Mouse (Mus musculus): ENCODE measurements at regions not wholly inside any gene's neighbourhood (a gene's known extent, or its start where the extent isn't known, plus 50 kb on each side); places are given as distances from the start of the nearest gene placed in this dataset.

GRCm38 (mm10) chr9:26549551-26549950 is 184.0 kb upstream of the B3gat1 start:
- DNase-seq (ENCODE audit: low spot score in 2 of 2) = no peak

GRCm38 (mm10) chr9:26575990-26576389 is 157.5 kb upstream of the B3gat1 start:
- DNase-seq (ENCODE audit: low spot score in 2 of 2) = no peak

GRCm38 (mm10) chr9:26601979-26602378 is 131.5 kb upstream of the B3gat1 start:
- no peak for DNase-seq (ENCODE audit: low spot score in 2 of 2)

- no peak for DNase-seq (ENCODE audit: low spot score in 2 of 2)
Measured at GRCm38 (mm10) chr9:26604552-26604951, 129.0 kb upstream of the B3gat1 start.

GRCm38 (mm10) chr9:26611711-26612437 is 121.7 kb upstream of the B3gat1 start:
- no peak for DNase-seq (ENCODE audit: low spot score in 2 of 2)

GRCm38 (mm10) chr9:26622840-26623448 is 110.6 kb upstream of the B3gat1 start:
- DNase-seq (ENCODE audit: low spot score in 2 of 2) = no peak

- peak; percentile 74 to 84 for DNase-seq (ENCODE audit: low spot score in 2 of 2)
Measured at GRCm38 (mm10) chr9:26625171-26625937, 108.2 kb upstream of the B3gat1 start.

GRCm38 (mm10) chr9:26632891-26633650 is 100.5 kb upstream of the B3gat1 start:
- no peak for DNase-seq (ENCODE audit: low spot score in 2 of 2)

- DNase-seq (ENCODE audit: low spot score in 2 of 2) = no peak
Measured at GRCm38 (mm10) chr9:26635211-26635610, 98.3 kb upstream of the B3gat1 start.

GRCm38 (mm10) chr9:26638586-26638985 is 94.9 kb upstream of the B3gat1 start:
- no peak for DNase-seq (ENCODE audit: low spot score in 2 of 2)

GRCm38 (mm10) chr9:26642302-26642701 is 91.2 kb upstream of the B3gat1 start:
- no peak for DNase-seq (ENCODE audit: low spot score in 2 of 2)

GRCm38 (mm10) chr9:26642831-26643230 is 90.7 kb upstream of the B3gat1 start:
- no peak for DNase-seq (ENCODE audit: low spot score in 2 of 2)

GRCm38 (mm10) chr9:26649506-26649905 is 84.0 kb upstream of the B3gat1 start:
- no peak for DNase-seq (ENCODE audit: low spot score in 2 of 2)

GRCm38 (mm10) chr9:26652920-26653319 is 80.6 kb upstream of the B3gat1 start:
- no peak for DNase-seq (ENCODE audit: low spot score in 2 of 2)

- DNase-seq (ENCODE audit: low spot score in 2 of 2) = no peak
Measured at GRCm38 (mm10) chr9:26659366-26659765, 74.2 kb upstream of the B3gat1 start.

- DNase-seq (ENCODE audit: low spot score in 2 of 2) = no peak
Measured at GRCm38 (mm10) chr9:26663544-26663943, 70.0 kb upstream of the B3gat1 start.

GRCm38 (mm10) chr9:26667835-26668234 is 65.7 kb upstream of the B3gat1 start:
- DNase-seq (ENCODE audit: low spot score in 2 of 2) = no peak

- no peak for DNase-seq (ENCODE audit: low spot score in 2 of 2)
Measured at GRCm38 (mm10) chr9:26674059-26674757, 59.3 kb upstream of the B3gat1 start.

GRCm38 (mm10) chr9:26678288-26678687 is 55.2 kb upstream of the B3gat1 start:
- no peak for DNase-seq (ENCODE audit: low spot score in 2 of 2)

- no peak for DNase-seq (ENCODE audit: low spot score in 2 of 2)
Measured at GRCm38 (mm10) chr9:26681516-26681915, 52.0 kb upstream of the B3gat1 start.
